Mouse (Mus musculus) heart, embryonic 10.5 days (tissue): ENCODE measurements around the gene Vmn1r219. TPM values are rescaled to one million over a fixed set of nuclear protein-coding genes. Genes with fewer than 3 reads are reported as not detected.
"Not testable (repeated sequence)": the region's sequence is repeated elsewhere in the genome, so short reads cannot be mapped to it uniquely, and the experiment has no call there.

ENCODE experiments used
- DNase-seq: peaks from one replicate; pipeline ENCODE4 v3.0.0-alpha.2; 2017; ENCODE audit warnings: low spot score
- H3K27ac ChIP-seq: fragments of 300-500 bp; sonication (generic); 2 replicates; pipeline ENCODE4 v1.5.1; 2016; ENCODE audit warnings: mild to moderate bottlenecking
- H3K27me3 ChIP-seq: fragments of 300-500 bp; sonication (generic); 2 replicates; pipeline ENCODE4 v1.6.1; 2016; ENCODE audit warnings: mild to moderate bottlenecking; ENCODE audit not compliant: poor library complexity, insufficient read depth, severe bottlenecking
- H3K36me3 ChIP-seq: fragments of 300-500 bp; sonication (generic); 2 replicates; pipeline ENCODE4 v1.6.1; 2016; ENCODE audit warnings: mild to moderate bottlenecking, moderate library complexity
- H3K4me1 ChIP-seq: fragments of 300-500 bp; sonication (generic); 2 replicates; pipeline ENCODE4 v1.6.1; 2016; ENCODE audit warnings: mild to moderate bottlenecking
- H3K4me3 ChIP-seq: fragments of 300-500 bp; sonication (generic); 2 replicates; pipeline ENCODE4 v1.5.1; 2016; ENCODE audit warnings: mild to moderate bottlenecking, moderate library complexity
- H3K9me3 ChIP-seq: fragments of 300-500 bp; sonication (generic); 2 replicates; pipeline ENCODE4 v1.6.1; 2016; ENCODE audit warnings: mild to moderate bottlenecking, moderate library complexity
- WGBS: fragments of 180-500 bp; shearing (Covaris S2); methylation state at CpG from one replicate; pipeline ENCODE4 v1.1.7; 2016; 5-methylcytosine and 5-hydroxymethylcytosine counted together
- polyA plus RNA-seq: library from polyadenylated mRNA; unstranded; fragments of >200 nt; fragmentation: Nextera tagmentation; extraction: Ambion mirVana; gene quantifications from 2 replicates; pipeline ENCODE4 v1.2.1, GENCODE M21; 2016

Gene Vmn1r219
- polyA plus RNA-seq: 0.03 TPM in 1 of 2 replicates, not detected in the other

DNA sequence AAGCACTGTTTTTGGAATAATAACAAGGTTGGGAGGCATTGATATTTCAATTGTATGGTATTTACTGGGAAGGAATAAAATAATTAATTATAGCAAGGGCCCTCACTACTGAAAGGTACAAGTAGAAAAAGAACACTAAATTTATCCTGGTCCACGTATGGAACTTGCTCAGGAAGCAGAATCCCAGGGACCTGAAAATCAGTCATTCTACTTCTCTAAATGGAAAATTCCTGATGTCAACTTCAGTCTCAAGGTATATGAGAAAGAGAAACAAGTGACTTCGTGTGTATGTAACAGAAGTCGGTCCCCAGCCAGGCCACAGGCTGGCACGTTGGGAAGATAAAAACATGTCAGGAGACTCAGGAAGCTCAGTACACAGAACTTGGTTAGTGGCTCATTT is at the start of gene Vmn1r219:
Gene Vmn1r219, plus strand, starts transcription at position 301 of the 400 bp plus-strand sequence.
- no peaks in the 10 kb centered on the region for H3K27me3 ChIP-seq
- 67% methylated on average over 4 of the region's 4 CpGs for WGBS

DNA sequence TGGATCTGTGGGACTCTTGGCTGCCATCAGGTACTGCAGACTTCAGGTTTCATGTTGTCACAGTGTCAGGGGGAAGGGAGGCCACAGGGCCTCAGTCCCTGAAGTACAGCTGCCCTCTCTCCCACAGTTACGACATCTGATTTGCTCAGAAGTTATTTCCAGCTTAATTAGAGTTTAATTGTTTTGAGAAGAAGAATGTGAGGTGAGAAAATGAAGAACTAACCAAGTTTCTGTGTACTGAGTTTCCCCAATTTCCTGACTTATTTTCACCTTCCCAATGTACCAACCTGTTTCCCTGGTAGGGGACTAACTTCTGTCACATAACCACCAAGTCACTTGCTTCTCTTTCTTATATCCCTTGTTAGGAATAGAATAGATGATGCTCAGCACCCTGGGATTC is 41.0 kb upstream of the Vmn1r219 start, which contains the start of gene Vmn1r217:
Gene Vmn1r217, minus strand, starts transcription at position 101 of the 400 bp plus-strand sequence.
- not testable (repeated sequence) for DNase-seq, H3K4me1 ChIP-seq, H3K27ac ChIP-seq, H3K36me3 ChIP-seq, H3K4me3 ChIP-seq, H3K9me3 ChIP-seq, H3K27me3 ChIP-seq
- WGBS: 53% methylated on average over 1 of the region's 1 CpGs

More for the DNA sequence above, at the start of gene Vmn1r219:
- Histone ChIP-seq H3K36me3 (no peaks in the 10 kb centered on the region), H3K4me3 (no peak within 1 kb of the TSS), H3K4me1 (no peaks in the 10 kb centered on the region), H3K9me3 (no peaks in the 10 kb centered on the region), H3K27ac (no peak within 1 kb of the TSS)
- no peak for DNase-seq

DNA sequence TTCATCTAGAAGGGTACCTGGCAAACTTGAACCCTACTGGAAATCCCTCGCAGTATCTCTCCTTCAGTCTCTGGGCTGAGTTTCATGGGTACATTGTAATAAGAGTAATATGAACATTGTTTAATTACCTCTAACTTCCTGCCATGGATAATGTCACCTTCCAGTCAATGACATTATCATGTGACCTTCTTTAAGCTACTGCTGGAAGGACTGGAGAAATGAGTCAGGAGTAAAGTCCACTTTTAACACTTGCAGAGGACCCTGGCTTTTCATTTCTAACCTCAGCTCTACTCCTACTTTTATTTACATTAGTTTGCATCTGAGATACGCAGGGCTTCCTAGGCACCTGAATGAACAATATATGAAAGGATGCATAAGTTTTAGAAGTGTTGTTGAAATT is 38.5 kb upstream of the Vmn1r219 start:
- Histone ChIP-seq H3K9me3 (no peaks in the 10 kb centered on the region), H3K4me1 (no peaks in the 10 kb centered on the region), H3K27ac (no peak overlapping the region), H3K4me3 (no peak overlapping the region), H3K36me3 (no peaks in the 10 kb centered on the region), H3K27me3 (no peaks in the 10 kb centered on the region)
- WGBS: 83% methylated on average over 2 of the region's 2 CpGs
- no peak for DNase-seq

GRCm38 (mm10) chr13:23133099-23133498 is 26.0 kb upstream of the Vmn1r219 start, which contains the start of gene Vmn1r218:
Gene Vmn1r218 (plus strand): TSS chr13:23133155.
- Histone ChIP-seq H3K36me3 (no peaks in the 10 kb centered on the region), H3K4me3 (no peak within 1 kb of the TSS), H3K9me3 (no peaks in the 10 kb centered on the region), H3K27me3 (no peaks in the 10 kb centered on the region), H3K27ac (no peak within 1 kb of the TSS), H3K4me1 (no peaks in the 10 kb centered on the region)
- whole genome bisulfite sequencing: 74% methylated on average over 3 of the region's 3 CpGs
- DNase-seq: no peak

DNA sequence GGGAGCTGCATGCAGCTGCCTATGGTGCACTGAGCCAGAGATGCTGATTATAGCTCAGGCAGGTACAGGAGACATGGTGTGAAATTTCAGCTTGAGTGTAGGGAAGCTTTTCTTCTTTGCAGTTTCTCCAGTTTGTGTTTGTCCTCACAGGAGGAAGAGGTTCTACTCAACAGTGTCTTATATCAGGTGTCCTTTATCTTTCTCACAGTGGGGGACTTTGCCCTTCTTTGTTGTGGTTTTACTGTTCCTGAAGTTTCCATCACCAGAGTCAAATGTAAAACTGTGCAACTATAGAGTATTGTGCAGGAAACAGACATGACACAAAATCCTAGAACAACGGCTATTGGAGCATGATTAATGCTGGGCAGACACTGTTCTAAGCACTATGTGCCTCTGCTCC is 25.6 kb upstream of the Vmn1r219 start:
- Histone ChIP-seq H3K9me3 (no peaks in the 10 kb centered on the region), H3K36me3 (no peaks in the 10 kb centered on the region), H3K27ac (no peak overlapping the region), H3K4me3 (no peak overlapping the region), H3K27me3 (no peaks in the 10 kb centered on the region), H3K4me1 (no peaks in the 10 kb centered on the region)
- no peak for DNase-seq
- WGBS: 75% methylated on average over 1 of the region's 1 CpGs

DNA sequence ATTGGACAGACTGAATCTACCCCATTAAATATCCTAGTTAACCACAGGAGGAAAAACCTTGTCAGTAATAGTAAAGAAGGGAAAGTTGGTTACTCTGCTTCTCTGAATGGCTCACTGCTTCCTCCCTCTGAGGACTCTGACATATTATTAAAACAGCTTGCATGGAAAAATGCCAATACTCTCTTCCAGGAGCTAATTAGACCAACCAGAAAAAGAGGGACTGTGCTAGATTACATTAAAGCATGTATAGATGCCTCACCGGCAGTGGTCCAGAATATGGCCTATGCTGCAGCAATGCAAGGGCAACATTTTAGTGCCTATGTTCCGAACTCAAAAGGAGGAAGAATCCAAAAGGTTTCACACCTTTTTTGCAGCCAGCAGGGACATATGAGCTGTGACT is 20.2 kb upstream of the Vmn1r219 start:
- Histone ChIP-seq H3K27ac (no peak overlapping the region), H3K4me1 (no peaks in the 10 kb centered on the region), H3K36me3 (no peaks in the 10 kb centered on the region), H3K9me3 (no peaks in the 10 kb centered on the region), H3K4me3 (no peak overlapping the region), H3K27me3 (no peaks in the 10 kb centered on the region)
- no peak for DNase-seq
- WGBS: 84% methylated on average over 2 of the region's 2 CpGs

DNA sequence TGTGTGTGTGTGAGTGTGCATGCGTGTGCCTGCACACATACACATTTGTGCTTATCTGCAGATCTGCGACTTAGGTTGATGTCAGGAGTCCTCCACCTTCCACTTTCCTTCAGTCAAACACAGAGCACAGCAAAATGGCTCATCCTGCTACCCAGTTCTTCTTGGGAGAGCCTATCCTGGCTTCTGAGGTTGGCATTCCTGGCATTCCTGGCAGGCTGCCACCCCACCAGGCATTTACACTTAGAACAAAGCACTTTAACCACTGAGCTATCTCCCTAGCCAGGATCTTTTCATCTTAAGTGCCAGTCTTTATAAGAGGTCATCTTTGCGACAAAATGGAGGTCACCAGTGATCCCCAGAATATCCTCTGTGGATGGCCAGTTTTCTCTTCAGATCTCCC is 1.3 kb upstream of the Vmn1r219 start:
- 43% methylated on average over 3 of the region's 3 CpGs for WGBS
- Histone ChIP-seq H3K27ac (no peak overlapping the region), H3K9me3 (no peaks in the 10 kb centered on the region), H3K36me3 (no peaks in the 10 kb centered on the region), H3K4me1 (no peaks in the 10 kb centered on the region), H3K4me3 (no peak overlapping the region), H3K27me3 (no peaks in the 10 kb centered on the region)
- no peak for DNase-seq

DNA sequence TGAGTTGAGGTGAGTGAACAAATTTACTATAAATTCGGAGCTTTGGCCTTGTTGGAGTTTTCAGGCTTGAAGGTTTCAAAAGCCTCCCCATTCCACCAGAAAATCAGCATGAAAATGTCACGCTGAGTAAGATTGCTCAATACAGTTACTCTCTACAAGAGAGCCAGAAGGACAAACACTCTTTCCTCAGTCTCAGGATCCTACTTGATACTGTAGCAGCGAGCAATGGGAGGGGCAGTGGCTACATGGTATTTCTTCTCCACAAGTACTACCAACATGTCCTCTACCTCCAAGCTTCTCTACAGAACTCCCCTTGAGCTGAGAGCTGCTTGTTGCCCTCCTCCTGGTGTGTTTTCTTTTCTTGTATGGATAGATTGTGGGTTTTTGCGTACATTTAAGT is 7.4 kb downstream of the Vmn1r219 start:
- H3K4me1 ChIP-seq, H3K27ac ChIP-seq: not testable (repeated sequence)
- 83% methylated on average over 4 of the region's 4 CpGs for WGBS

DNA sequence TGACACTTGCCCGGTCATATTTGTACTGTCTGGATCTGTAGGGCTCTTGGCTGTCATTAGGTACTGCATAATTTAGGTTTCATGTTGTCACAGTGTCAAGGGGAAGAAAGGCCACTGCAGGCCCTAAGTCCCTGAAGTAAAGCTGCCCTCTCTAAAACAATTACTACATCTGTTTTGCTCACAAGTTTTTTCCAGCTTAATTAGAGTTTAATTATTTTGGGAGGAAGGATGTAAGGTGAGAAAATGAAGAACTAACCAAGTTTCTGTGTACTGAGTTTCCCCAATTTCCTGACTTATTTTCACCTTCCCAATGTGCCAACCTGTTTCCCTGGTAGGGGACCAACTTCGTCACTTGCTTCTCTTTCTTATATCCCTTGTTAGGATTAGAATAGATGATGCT is 28.8 kb downstream of the Vmn1r219 start, which contains the start of gene Vmn1r220:
Gene Vmn1r220, minus strand, starts transcription at position 101 of the 400 bp plus-strand sequence.
- Histone ChIP-seq H3K9me3 (no peaks in the 10 kb centered on the region), H3K4me3 (no peak within 1 kb of the TSS), H3K36me3 (no peaks in the 10 kb centered on the region), H3K27ac (no peak within 1 kb of the TSS), H3K27me3 (no peaks in the 10 kb centered on the region), H3K4me1 (no peaks in the 10 kb centered on the region)
- DNase-seq: no peak
- 80% methylated on average over 2 of the region's 2 CpGs for WGBS

More for the DNA sequence above, 7.4 kb downstream of the Vmn1r219 start:
- not testable (repeated sequence) for H3K4me3 ChIP-seq, H3K36me3 ChIP-seq, H3K9me3 ChIP-seq, DNase-seq, H3K27me3 ChIP-seq

GRCm38 (mm10) chr13:23203885-23204284 is 44.8 kb downstream of the Vmn1r219 start:
- not testable (repeated sequence) for H3K4me1 ChIP-seq, H3K4me3 ChIP-seq, H3K27ac ChIP-seq, H3K36me3 ChIP-seq, DNase-seq, H3K27me3 ChIP-seq, H3K9me3 ChIP-seq
- WGBS: 58% methylated on average over 1 of the region's 1 CpGs

DNA sequence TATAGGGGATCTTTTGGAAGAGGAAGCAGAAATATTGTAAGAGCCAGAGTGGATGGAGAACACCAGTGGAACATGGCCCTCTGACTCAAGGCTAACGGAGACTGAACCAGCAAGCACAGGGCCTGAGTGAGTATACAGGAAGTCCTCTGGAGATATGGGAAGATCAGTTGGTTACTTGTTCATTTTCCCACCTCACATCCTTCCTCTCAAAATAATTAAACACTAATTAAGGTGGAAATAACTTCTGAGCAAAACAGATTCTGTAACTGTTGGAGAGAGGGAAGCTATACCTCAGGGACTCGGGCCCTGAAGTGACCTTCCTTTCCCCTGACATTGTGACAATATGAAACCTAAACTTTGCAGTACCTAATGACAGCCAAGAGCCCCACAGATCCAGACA is 54.7 kb downstream of the Vmn1r219 start, which contains the start of gene Vmn1r221:
Gene Vmn1r221, plus strand, starts transcription at position 301 of the 400 bp plus-strand sequence.
- H3K27ac ChIP-seq, H3K4me1 ChIP-seq, H3K36me3 ChIP-seq, DNase-seq, H3K9me3 ChIP-seq, H3K4me3 ChIP-seq, H3K27me3 ChIP-seq: not testable (repeated sequence)
- WGBS: 62% methylated on average over 2 of the region's 2 CpGs

Other genes with a start within 250 kb of the Vmn1r219 start
- not detected in 2 replicates for gene Vmn1r213, start 151.7 kb upstream of the Vmn1r219 start, polyA plus RNA-seq
- gene Vmn1r214, start 128.9 kb upstream of the Vmn1r219 start, polyA plus RNA-seq: not detected in 2 replicates
- not detected in 2 replicates for gene Vmn1r215, start 91.3 kb upstream of the Vmn1r219 start, polyA plus RNA-seq
- gene Vmn1r217, start 41.1 kb upstream of the Vmn1r219 start, polyA plus RNA-seq: not detected in 2 replicates
- not detected in 2 replicates for gene Vmn1r218, start 26.2 kb upstream of the Vmn1r219 start, polyA plus RNA-seq
- gene Vmn1r220, start 28.7 kb downstream of the Vmn1r219 start, polyA plus RNA-seq: not detected in 2 replicates
- not detected in 2 replicates for gene Vmn1r221, start 54.8 kb downstream of the Vmn1r219 start, polyA plus RNA-seq
- gene Vmn1r222, start 76.6 kb downstream of the Vmn1r219 start, polyA plus RNA-seq: not detected in 2 replicates
- gene Vmn1r223, start 87.8 kb downstream of the Vmn1r219 start, polyA plus RNA-seq: not detected in 2 replicates
- gene Zfp322a, start 209.9 kb downstream of the Vmn1r219 start, polyA plus RNA-seq: 39.0 and 42.2 TPM in 2 replicates